Mouse (Mus musculus): ENCODE measurements around the gene Kansl3. TPM values are rescaled to one million over a fixed set of nuclear protein-coding genes. Genes with fewer than 3 reads are reported as not detected.

The Kansl3 gene
- polyA plus RNA-seq, 1 experiment from 2014 or later: 36.4 TPM

DNA sequence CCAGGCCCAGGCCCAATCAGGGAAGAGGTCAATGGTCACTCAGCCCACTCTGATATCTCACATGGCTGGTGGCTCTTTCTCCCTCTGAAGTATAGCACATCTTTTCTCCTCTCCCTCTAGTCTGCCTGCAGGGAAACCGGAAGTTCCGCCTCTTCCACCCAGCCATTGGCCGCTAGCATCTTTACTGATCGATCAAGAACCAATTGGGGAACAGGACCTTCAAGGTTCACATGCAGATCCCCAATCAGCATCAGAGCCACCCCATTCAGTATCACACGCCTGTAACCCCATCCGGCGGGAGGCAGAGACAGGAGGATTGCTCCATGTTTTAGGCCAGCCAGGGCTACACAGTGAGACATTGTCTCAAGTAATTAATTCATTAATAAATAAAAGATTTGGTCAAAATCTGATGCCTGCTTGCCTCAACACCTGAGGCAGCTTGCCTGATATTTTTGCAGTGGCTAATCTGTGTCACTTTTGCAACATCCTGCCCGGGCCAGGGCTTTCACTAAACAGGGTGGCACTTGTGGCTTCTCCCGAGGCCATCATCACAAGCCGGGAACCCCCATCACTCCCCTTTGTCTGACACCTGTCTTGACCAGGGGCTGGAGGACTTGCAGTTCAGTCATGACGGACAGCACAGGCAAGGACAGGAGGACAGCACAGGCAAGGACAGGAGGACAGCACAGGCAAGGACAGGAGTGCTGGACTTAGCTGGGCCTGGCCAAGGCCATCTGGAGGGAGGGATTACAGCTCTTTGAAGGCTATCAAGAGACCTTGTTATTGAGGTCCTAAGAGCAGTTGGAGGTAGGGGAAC lies 53.8 kb downstream of the Kansl3 start:
- no peaks in the 10 kb centered on the region for H3K9me3 ChIP-seq
- 85% methylated on average over 11 of the region's 11 CpGs for whole genome bisulfite sequencing

GRCm38 (mm10) chr1:36309498-36309901 lies 59.5 kb downstream of the Kansl3 start:
- Histone ChIP-seq H3K36me3 (no peaks in the 10 kb centered on the region), H3K4me3 (replicated peaks) (no peak overlapping the region), H3K4me2 (peak overlapping the region; percentile 88), H3K27me3 (replicated peaks) (peaks cover 11% of the 10 kb centered on the region), H3K27ac (no peak overlapping the region), H3K9me3 (no peaks in the 10 kb centered on the region), H3K4me1 (peaks cover 14% of the 10 kb centered on the region; the same call in 1 of the 2 replicates), H3K9ac (no peak overlapping the region)
- no peak for ATAC-seq (ENCODE audit: insufficient read depth, low FRiP score, low read depth)
- 45% methylated on average over 3 of the region's 3 CpGs for WGBS

More for the DNA sequence above, 53.8 kb downstream of the Kansl3 start:
- Histone ChIP-seq H3K27me3 (replicated peaks) (no peaks in the 10 kb centered on the region), H3K27ac (no peak overlapping the region), H3K36me3 (no peaks in the 10 kb centered on the region), H3K4me3 (replicated peaks) (no peak overlapping the region), H3K4me1 (no peaks in the 10 kb centered on the region), H3K9ac (no peak overlapping the region), H3K4me2 (no peak overlapping the region)
- no peak for ATAC-seq (ENCODE audit: insufficient read depth, low FRiP score, low read depth)

- H3K27me3 ChIP-seq (replicated peaks): peaks cover 15% of the 10 kb centered on the region
- 47% methylated on average over 9 of the region's 9 CpGs for WGBS
- H3K4me2 ChIP-seq: peak overlapping the region; percentile 88
- no peaks in the 10 kb centered on the region for H3K9me3 ChIP-seq
- no peak for ATAC-seq (ENCODE audit: insufficient read depth, low FRiP score, low read depth)
- H3K4me1 ChIP-seq: peaks cover 14% of the 10 kb centered on the region; the same call in 1 of the 2 replicates
- H3K27ac ChIP-seq: no peak overlapping the region
- no peak overlapping the region for H3K4me3 ChIP-seq (replicated peaks)
- H3K9ac ChIP-seq: no peak overlapping the region
- no peaks in the 10 kb centered on the region for H3K36me3 ChIP-seq
Measured at GRCm38 (mm10) chr1:36308966-36309475, 60.0 kb downstream of the Kansl3 start.

GRCm38 (mm10) chr1:36308451-36308901 lies 60.5 kb downstream of the Kansl3 start:
- ATAC-seq (ENCODE audit: insufficient read depth, low FRiP score, low read depth): no peak
- H3K27ac ChIP-seq: no peak overlapping the region

DNA sequence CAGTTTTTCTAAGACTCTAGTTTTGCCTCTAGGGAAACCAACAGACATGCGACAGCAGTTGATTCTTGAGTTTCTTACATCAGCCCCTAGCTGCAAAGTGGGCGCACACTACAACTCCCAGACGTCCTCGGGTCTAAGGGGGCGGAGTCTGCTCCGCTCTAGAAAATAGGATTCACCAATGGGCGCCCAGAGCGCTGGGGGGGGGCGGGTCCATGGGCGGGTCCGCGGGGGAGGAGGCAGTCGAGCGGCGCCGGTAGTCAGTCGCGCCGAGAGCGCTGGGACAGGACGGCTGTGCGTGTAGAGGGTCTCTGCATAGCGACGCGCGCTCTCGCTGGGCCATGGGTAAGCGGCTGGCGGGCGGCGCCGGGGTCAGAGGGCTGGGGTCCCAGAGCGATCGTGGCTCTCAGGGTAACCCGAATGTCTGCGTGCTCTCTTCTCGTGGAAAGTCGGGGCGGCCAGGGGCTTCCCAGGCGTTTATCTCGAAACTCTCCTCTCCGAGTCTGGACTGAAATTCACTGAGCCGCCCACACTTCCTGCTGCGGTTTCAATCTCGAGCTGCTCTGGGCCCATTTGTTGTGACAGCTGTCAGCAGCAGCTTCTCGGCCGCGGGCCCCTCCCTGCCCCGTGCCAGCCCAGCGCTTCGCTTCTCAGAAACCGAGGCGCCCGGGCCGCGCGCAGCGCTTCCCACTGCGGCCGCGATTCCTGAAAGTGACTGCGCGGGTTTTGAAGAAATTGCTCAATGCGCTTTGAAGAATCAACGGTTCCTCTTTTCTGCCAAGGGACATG lies 61.3 kb downstream of the Kansl3 start, which contains the start of gene Arid5a:
Arid5a (plus strand) TSS at position 239 of the 786 bp plus-strand sequence.
- H3K27me3 ChIP-seq (replicated peaks): peaks cover 16% of the 10 kb centered on the region
- H3K4me3 ChIP-seq (replicated peaks): peak within 1 kb of the TSS; percentile 70
- H3K4me1 ChIP-seq: peaks cover 20% of the 10 kb centered on the region
- H3K27ac ChIP-seq: peak within 1 kb of the TSS; percentile 38; the same call in 1 of the 2 replicates
- ATAC-seq (ENCODE audit: insufficient read depth, low FRiP score, low read depth): peak; percentile 87
- no peaks in the 10 kb centered on the region for H3K9me3 ChIP-seq
- under 1% methylated on average over 65 of the region's 65 CpGs for WGBS
- H3K9ac ChIP-seq: peak within 1 kb of the TSS; percentile 37; the same call in 1 of the 2 replicates
- H3K4me2 ChIP-seq: peak within 1 kb of the TSS; percentile 88
- no peaks in the 10 kb centered on the region for H3K36me3 ChIP-seq

More at GRCm38 (mm10) chr1:36308451-36308901, 60.5 kb downstream of the Kansl3 start:
- WGBS: 7% methylated on average over 12 of the region's 12 CpGs
- Histone ChIP-seq H3K36me3 (no peaks in the 10 kb centered on the region), H3K9me3 (no peaks in the 10 kb centered on the region), H3K9ac (no peak overlapping the region), H3K4me2 (peak overlapping the region; percentile 88), H3K4me3 (replicated peaks) (peak overlapping the region; percentile 70), H3K27me3 (replicated peaks) (peaks cover 16% of the 10 kb centered on the region), H3K4me1 (peaks cover 14% of the 10 kb centered on the region; the same call in 1 of the 2 replicates)

- no peak overlapping the region for H3K9ac ChIP-seq
- no peak overlapping the region for H3K4me2 ChIP-seq
- WGBS: 64% methylated on average over 7 of the region's 7 CpGs
- H3K4me3 ChIP-seq (replicated peaks): no peak overlapping the region
- H3K4me1 ChIP-seq: peaks cover 20% of the 10 kb centered on the region
- no peak for ATAC-seq (ENCODE audit: insufficient read depth, low FRiP score, low read depth)
- H3K36me3 ChIP-seq: no peaks in the 10 kb centered on the region
- H3K27me3 ChIP-seq (replicated peaks): peaks cover 20% of the 10 kb centered on the region
- H3K9me3 ChIP-seq: no peaks in the 10 kb centered on the region
- no peak overlapping the region for H3K27ac ChIP-seq
Measured at GRCm38 (mm10) chr1:36307121-36307494, 61.9 kb downstream of the Kansl3 start.

DNA sequence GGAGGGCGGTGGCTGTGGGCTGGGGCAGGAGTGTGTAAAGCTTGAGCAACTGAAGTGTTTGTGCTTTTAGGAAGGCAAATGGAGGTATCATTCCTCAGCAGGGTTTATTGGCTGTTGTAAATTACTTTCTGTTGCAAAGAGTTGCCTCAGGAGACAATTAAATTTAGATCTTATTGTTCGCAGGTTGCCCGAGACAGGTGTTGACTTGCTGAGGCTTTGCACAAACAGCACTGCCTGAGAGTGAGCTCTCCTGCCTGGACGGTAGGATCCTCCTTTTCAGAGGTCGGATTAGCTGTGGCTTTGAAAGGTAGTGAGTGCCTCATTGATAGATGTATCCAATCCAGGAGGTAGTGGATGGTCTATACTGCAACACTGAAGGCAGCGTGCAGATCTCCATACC lies 62.9 kb downstream of the Kansl3 start:
- WGBS: 70% methylated on average over 6 of the region's 6 CpGs
- Histone ChIP-seq H3K27me3 (replicated peaks) (peaks cover 29% of the 10 kb centered on the region), H3K9me3 (no peaks in the 10 kb centered on the region), H3K27ac (no peak overlapping the region), H3K4me3 (replicated peaks) (no peak overlapping the region), H3K4me1 (peaks cover 20% of the 10 kb centered on the region), H3K36me3 (no peaks in the 10 kb centered on the region), H3K9ac (no peak overlapping the region), H3K4me2 (no peak overlapping the region)
- no peak for ATAC-seq (ENCODE audit: insufficient read depth, low FRiP score, low read depth)

DNA sequence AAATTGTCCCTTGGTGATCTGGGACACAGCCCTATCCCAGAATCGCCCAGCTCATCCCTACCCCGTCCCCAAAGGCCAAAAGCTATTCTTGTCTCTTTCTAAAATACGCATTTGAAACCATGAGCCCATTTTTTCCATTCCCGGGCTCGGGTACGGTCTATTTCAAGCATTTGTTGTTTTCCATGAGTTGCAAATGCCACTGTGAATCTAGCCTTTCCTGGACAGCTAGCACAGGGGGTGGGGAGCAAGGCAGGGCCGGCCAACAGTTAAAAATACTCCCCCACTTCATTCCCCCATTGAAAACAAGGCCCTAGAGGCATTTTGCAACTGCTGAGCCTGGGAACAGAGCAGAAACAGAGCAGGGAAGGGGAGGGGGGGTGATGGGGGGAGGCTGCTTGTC lies 64.2 kb downstream of the Kansl3 start:
- H3K4me3 ChIP-seq (replicated peaks): no peak overlapping the region
- no peak overlapping the region for H3K27ac ChIP-seq
- H3K4me2 ChIP-seq: no peak overlapping the region
- no peaks in the 10 kb centered on the region for H3K9me3 ChIP-seq
- H3K36me3 ChIP-seq: no peaks in the 10 kb centered on the region
- H3K4me1 ChIP-seq: peaks cover 20% of the 10 kb centered on the region
- no peak for ATAC-seq (ENCODE audit: insufficient read depth, low FRiP score, low read depth)
- H3K27me3 ChIP-seq (replicated peaks): peaks cover 42% of the 10 kb centered on the region
- WGBS: 56% methylated on average over 7 of the region's 7 CpGs
- no peak overlapping the region for H3K9ac ChIP-seq

GRCm38 (mm10) chr1:36303381-36304320 lies 65.3 kb downstream of the Kansl3 start:
- peaks cover 10% of the 10 kb centered on the region for H3K4me1 ChIP-seq
- WGBS: 8% methylated on average over 30 of the region's 30 CpGs
- H3K36me3 ChIP-seq: no peaks in the 10 kb centered on the region
- peaks cover 42% of the 10 kb centered on the region for H3K27me3 ChIP-seq (replicated peaks)
- ATAC-seq (ENCODE audit: insufficient read depth, low FRiP score, low read depth): peak; percentile 57
- H3K27ac ChIP-seq: peak overlapping the region; percentile 14; the same call in 1 of the 2 replicates
- no peaks in the 10 kb centered on the region for H3K9me3 ChIP-seq
- peak overlapping the region; percentile 75 for H3K4me2 ChIP-seq
- H3K4me3 ChIP-seq (replicated peaks): peak overlapping the region; percentile 28
- H3K9ac ChIP-seq: no peak overlapping the region

GRCm38 (mm10) chr1:36302957-36303356 lies 66.0 kb downstream of the Kansl3 start:
- ATAC-seq (ENCODE audit: insufficient read depth, low FRiP score, low read depth): no peak
- peak overlapping the region; percentile 28 for H3K4me3 ChIP-seq (replicated peaks)
- no peaks in the 10 kb centered on the region for H3K9me3 ChIP-seq
- peak overlapping the region; percentile 75 for H3K4me2 ChIP-seq
- peak overlapping the region; percentile 14; the same call in 1 of the 2 replicates for H3K27ac ChIP-seq
- H3K4me1 ChIP-seq: peaks cover 5% of the 10 kb centered on the region
- H3K9ac ChIP-seq: no peak overlapping the region
- WGBS: 17% methylated on average over 9 of the region's 9 CpGs
- no peaks in the 10 kb centered on the region for H3K36me3 ChIP-seq
- H3K27me3 ChIP-seq (replicated peaks): peaks cover 47% of the 10 kb centered on the region

DNA sequence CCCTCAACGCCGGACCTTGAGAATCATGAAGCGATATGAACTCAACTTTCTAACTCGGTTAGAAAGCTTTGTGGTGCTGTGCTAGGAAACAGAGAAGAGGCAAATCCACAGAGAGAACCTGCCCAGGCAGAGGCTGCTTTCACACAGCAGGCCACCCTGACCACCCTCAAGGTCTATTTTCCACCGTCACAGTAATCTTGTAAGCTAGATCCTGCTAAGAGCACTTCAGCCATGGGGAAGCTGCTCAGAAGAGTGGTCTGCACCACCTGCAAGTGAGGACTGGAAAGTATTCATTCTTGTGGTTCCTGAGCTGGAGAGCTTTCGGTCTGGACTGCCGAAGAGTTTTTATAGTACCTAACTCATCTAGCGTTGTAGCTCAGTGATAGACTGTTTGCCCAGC lies 66.7 kb downstream of the Kansl3 start:
- Histone ChIP-seq H3K9ac (no peak overlapping the region), H3K36me3 (no peaks in the 10 kb centered on the region), H3K4me1 (peaks cover 5% of the 10 kb centered on the region), H3K27me3 (replicated peaks) (peaks cover 50% of the 10 kb centered on the region), H3K9me3 (no peaks in the 10 kb centered on the region), H3K27ac (no peak overlapping the region), H3K4me3 (replicated peaks) (no peak overlapping the region), H3K4me2 (no peak overlapping the region)
- WGBS: 82% methylated on average over 8 of the region's 8 CpGs
- no peak for ATAC-seq (ENCODE audit: insufficient read depth, low FRiP score, low read depth)

Data from stomach, embryonic 15.5 days (tissue).